Mouse (Mus musculus): ENCODE results near the gene Senp1.

Gene Senp1

GRCm38 (mm10) chr15:98043967-98044366 lies 49.6 kb downstream of the Senp1 start:
- no peak for DNase-seq

- DNase-seq: no peak
Measured at GRCm38 (mm10) chr15:98042508-98042907, 51.0 kb downstream of the Senp1 start.

GRCm38 (mm10) chr15:98039682-98040081 lies 53.9 kb downstream of the Senp1 start:
- no peak for DNase-seq

- no peak for DNase-seq
Measured at GRCm38 (mm10) chr15:98036578-98036977, 57.0 kb downstream of the Senp1 start.

- DNase-seq: no peak
Measured at GRCm38 (mm10) chr15:98035076-98035755, 58.3 kb downstream of the Senp1 start.

GRCm38 (mm10) chr15:98033233-98033748 lies 60.3 kb downstream of the Senp1 start:
- DNase-seq: no peak

GRCm38 (mm10) chr15:98029798-98030197 lies 63.7 kb downstream of the Senp1 start:
- no peak for DNase-seq

GRCm38 (mm10) chr15:98026967-98027904 lies 66.3 kb downstream of the Senp1 start:
- no peak for DNase-seq

GRCm38 (mm10) chr15:98025611-98026010 lies 67.9 kb downstream of the Senp1 start:
- DNase-seq: no peak

GRCm38 (mm10) chr15:98023137-98023536 lies 70.4 kb downstream of the Senp1 start:
- DNase-seq: peak; percentile 71 to 80

GRCm38 (mm10) chr15:98021886-98022285 lies 71.7 kb downstream of the Senp1 start:
- no peak for DNase-seq

GRCm38 (mm10) chr15:98019047-98019446 lies 74.5 kb downstream of the Senp1 start:
- no peak for DNase-seq

- DNase-seq: no peak
Measured at GRCm38 (mm10) chr15:98017925-98018324, 75.6 kb downstream of the Senp1 start.

GRCm38 (mm10) chr15:98012810-98013209 lies 80.7 kb downstream of the Senp1 start:
- DNase-seq: no peak

GRCm38 (mm10) chr15:98005181-98005580 lies 88.4 kb downstream of the Senp1 start:
- DNase-seq: no peak

- no peak for DNase-seq
Measured at GRCm38 (mm10) chr15:98004740-98005159, 88.8 kb downstream of the Senp1 start.

GRCm38 (mm10) chr15:98003822-98004739 lies 89.5 kb downstream of the Senp1 start, which contains the start of gene Col2a1:
Col2a1 (minus strand) TSS chr15:98004695.
- peak; percentile 4 to 28 for DNase-seq

GRCm38 (mm10) chr15:98002991-98003821 lies 90.3 kb downstream of the Senp1 start:
- peak; percentile 5 to 54 for DNase-seq

GRCm38 (mm10) chr15:98002113-98002990 lies 91.2 kb downstream of the Senp1 start:
- DNase-seq: peak in 1 of 2 experiments; percentile 8

Measured in kidney, postnatal 36 days (tissue).